Mouse (Mus musculus) cerebellum, adult 2 months (tissue): Measurements from ENCODE around the gene Hist1h4b. TPM values are rescaled to one million over a fixed set of nuclear protein-coding genes. Genes with fewer than 3 reads are reported as not detected.
"Not testable (repeated sequence)": the region's sequence is repeated elsewhere in the genome, so short reads cannot be mapped to it uniquely, and the experiment has no call there.

Source experiments
- DNase-seq, 2 experiments: peaks; one replicate each; pipeline ENCODE4 v3.0.0; 2021
- H3K27ac ChIP-seq: fragments of 200-500 bp; 2 replicates; pipeline ENCODE4 v1.5.1; 2012; ENCODE audit warnings: low read length, control low read depth, inconsistent platforms; ENCODE audit not compliant: insufficient read depth
- H3K27me3 ChIP-seq: fragments of 200-500 bp; 2 replicates; pipeline ENCODE4 v1.6.1; 2012; ENCODE audit warnings: inconsistent platforms, mild to moderate bottlenecking, low read length, moderate library complexity; ENCODE audit not compliant: control insufficient read depth, insufficient read depth
- H3K4me1 ChIP-seq: fragments of 200-500 bp; 2 replicates; pipeline ENCODE4 v1.6.1; 2011; ENCODE audit warnings: low read length; ENCODE audit not compliant: control insufficient read depth, insufficient read depth
- H3K4me3 ChIP-seq: fragments of 200-500 bp; replicated peaks from 2 replicates; pipeline ENCODE3; 2011; ENCODE audit warnings: mild to moderate bottlenecking, low read depth, low read length, control low read depth; ENCODE audit not compliant: insufficient read depth
- CTCF ChIP-seq: fragments of 200-500 bp; IDR thresholded peaks from 2 replicates; pipeline ENCODE4 v1.5.1; 2011; ENCODE audit warnings: low read depth, mild to moderate bottlenecking, control low read depth, low read length, moderate library complexity, borderline replicate concordance; ENCODE audit not compliant: insufficient read depth
- POLR2A ChIP-seq: fragments of 200-500 bp; IDR thresholded peaks from 2 replicates; pipeline ENCODE4 v1.6.1; 2011; ENCODE audit warnings: low read length, control low read depth, borderline replicate concordance; ENCODE audit not compliant: insufficient read depth
- WGBS: fragments of 180-500 bp; shearing (Covaris S2); methylation state at CpG from one replicate; pipeline ENCODE4 v1.1.7; 2018; 5-methylcytosine and 5-hydroxymethylcytosine counted together
- polyA plus RNA-seq: library from polyadenylated mRNA; depleted of rRNA; stranded (reverse); fragments of >200 nt; gene quantifications from 2 replicates; pipeline ENCODE4 v1.2.3, GENCODE M21; 2012; rRNA removed

The Hist1h4b gene
- 4.8 and 5.4 TPM in 2 replicates for polyA plus RNA-seq

GRCm38 (mm10) chr13:23756790-23757189, at the start of gene Hist1h4b:
Gene Hist1h4b, plus strand, starts transcription at chr13:23757013.
- Histone ChIP-seq H3K27ac (peak within 1 kb of the TSS; percentile 42), H3K4me1 (no peaks in the 10 kb centered on the region), H3K27me3 (no peaks in the 10 kb centered on the region), H3K4me3 (peak within 1 kb of the TSS; percentile 37)
- DNase-seq = peak; percentile 84 to 90
- no peak for TF ChIP-seq CTCF
- TF ChIP-seq POLR2A = peak; percentile 77; the same call in 1 of the 2 replicates
- 0% methylated on average over 19 of the region's 22 CpGs for WGBS

DNA sequence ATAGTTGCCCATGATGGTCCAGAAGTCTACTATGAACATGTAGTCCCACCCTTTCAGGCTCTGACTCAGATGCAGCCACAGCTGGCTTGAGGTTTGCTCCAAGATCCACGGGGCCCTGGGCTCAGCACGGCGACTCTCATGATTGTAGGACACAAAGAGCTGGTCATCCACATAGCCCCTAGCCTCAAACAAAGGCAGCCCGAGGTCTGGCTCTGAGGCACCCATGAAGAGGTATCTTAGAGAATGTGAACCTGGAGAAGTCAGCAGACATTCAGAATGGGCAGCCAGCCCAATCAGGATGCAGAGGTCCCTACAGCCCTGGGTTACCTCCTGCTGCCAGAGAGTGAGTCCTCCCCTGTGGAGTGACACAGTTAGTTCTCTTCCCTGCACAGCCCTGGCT, 48.8 kb upstream of the Hist1h4b start:
- 81% methylated on average over 4 of the region's 4 CpGs for WGBS
- H3K4me3 ChIP-seq = no peak overlapping the region

GRCm38 (mm10) chr13:23708654-23709053, 48.2 kb upstream of the Hist1h4b start:
- no peaks in the 10 kb centered on the region for H3K4me1 ChIP-seq
- no peak for DNase-seq
- no peak overlapping the region for H3K27ac ChIP-seq

More for the DNA sequence above, 48.8 kb upstream of the Hist1h4b start:
- Histone ChIP-seq H3K27ac (no peak overlapping the region), H3K27me3 (no peaks in the 10 kb centered on the region), H3K4me1 (no peaks in the 10 kb centered on the region)
- DNase-seq = no peak
- TF ChIP-seq POLR2A = no peak
- TF ChIP-seq CTCF = no peak

GRCm38 (mm10) chr13:23709714-23710373, 47.0 kb upstream of the Hist1h4b start:
- Histone ChIP-seq H3K4me3 (peak overlapping the region; percentile 89), H3K27me3 (no peaks in the 10 kb centered on the region), H3K27ac (no peak overlapping the region), H3K4me1 (no peaks in the 10 kb centered on the region)
- WGBS = 17% methylated on average over 15 of the region's 15 CpGs
- TF ChIP-seq CTCF (no peak), POLR2A (no peak)
- no peak for DNase-seq

More at GRCm38 (mm10) chr13:23708654-23709053, 48.2 kb upstream of the Hist1h4b start:
- TF ChIP-seq CTCF (no peak), POLR2A (no peak)
- WGBS = 49% methylated on average over 4 of the region's 4 CpGs
- Histone ChIP-seq H3K27me3 (no peaks in the 10 kb centered on the region), H3K4me3 (no peak overlapping the region)

GRCm38 (mm10) chr13:23710374-23711089, 46.3 kb upstream of the Hist1h4b start, which contains the start of gene Hfe:
Gene Hfe, minus strand, starts transcription at chr13:23710854.
- DNase-seq = no peak
- TF ChIP-seq POLR2A (no peak), CTCF (no peak)
- 4% methylated on average over 17 of the region's 17 CpGs for WGBS
- Histone ChIP-seq H3K4me1 (no peaks in the 10 kb centered on the region), H3K4me3 (peak within 1 kb of the TSS; percentile 89), H3K27me3 (no peaks in the 10 kb centered on the region), H3K27ac (no peak within 1 kb of the TSS)

- H3K27ac ChIP-seq = no peak overlapping the region
- TF ChIP-seq POLR2A (no peak), CTCF (no peak)
- H3K4me1 ChIP-seq = no peaks in the 10 kb centered on the region
- 82% methylated on average over 5 of the region's 5 CpGs for WGBS
- no peak for DNase-seq
- H3K27me3 ChIP-seq = no peaks in the 10 kb centered on the region
- H3K4me3 ChIP-seq = no peak overlapping the region
Measured at GRCm38 (mm10) chr13:23716261-23717042, 40.4 kb upstream of the Hist1h4b start.

DNA sequence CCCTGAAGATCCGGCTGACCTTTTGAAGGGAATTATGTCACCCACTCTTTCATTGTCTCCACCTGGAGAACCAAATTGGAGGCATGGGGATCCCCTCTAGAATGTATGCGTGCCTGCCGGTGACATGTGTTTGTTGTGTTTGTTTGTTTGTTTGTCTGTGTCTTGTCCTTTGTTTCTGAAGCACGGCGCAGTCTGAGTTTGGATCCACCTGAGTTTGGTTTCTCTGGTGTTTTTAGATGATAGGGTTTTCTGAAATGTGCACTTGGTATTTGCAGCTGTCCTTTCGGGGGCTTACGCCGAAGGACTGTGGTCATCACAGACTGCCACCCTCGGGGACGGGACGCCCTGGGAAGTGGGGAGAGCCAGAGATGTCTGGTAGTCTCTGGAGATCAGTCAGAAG, 39.6 kb upstream of the Hist1h4b start:
- TF ChIP-seq POLR2A (no peak), CTCF (no peak)
- H3K4me3 ChIP-seq = no peak overlapping the region
- no peak overlapping the region for H3K27ac ChIP-seq
- H3K4me1 ChIP-seq = no peaks in the 10 kb centered on the region
- 59% methylated on average over 11 of the region's 11 CpGs for WGBS
- DNase-seq = no peak
- H3K27me3 ChIP-seq = no peaks in the 10 kb centered on the region

GRCm38 (mm10) chr13:23717593-23718245, 39.1 kb upstream of the Hist1h4b start:
- 23% methylated on average over 2 of the region's 2 CpGs for WGBS
- not testable (repeated sequence) for H3K27me3 ChIP-seq, DNase-seq, H3K4me1 ChIP-seq, H3K27ac ChIP-seq, H3K4me3 ChIP-seq
